Mouse (Mus musculus): ENCODE measurements around the gene Dnase1.
A peak's percentile ranks its signal among the peaks of the same experiment; 100 is the strongest.
"Not testable (repeated sequence)": the region's sequence is repeated elsewhere in the genome, so short reads cannot be mapped to it uniquely, and the experiment has no call there.

The Dnase1 gene

DNA sequence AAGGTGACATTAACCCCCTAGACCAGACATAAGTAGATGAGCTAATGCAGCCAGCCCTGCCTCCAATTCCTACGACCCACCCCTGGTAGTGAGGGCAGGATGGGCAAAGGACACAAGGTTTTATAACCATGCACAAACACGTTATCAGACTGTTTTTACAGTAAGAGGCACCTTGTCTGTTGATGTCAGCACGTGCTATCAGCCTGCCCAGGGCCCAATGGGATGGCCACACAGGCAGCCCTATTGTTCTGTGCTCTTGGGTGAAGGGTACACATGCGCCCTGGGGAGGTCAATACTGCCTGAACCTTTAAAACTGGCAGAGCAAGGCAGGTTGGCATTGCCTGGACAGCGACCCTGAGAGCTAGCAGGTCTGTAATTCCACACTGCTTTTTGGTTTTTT, at the start of gene Dnase1:
Dnase1 (plus strand) TSS at position 136 of the 400 bp plus-strand sequence.
- DNase-seq (ENCODE audit: low read depth, low spot score): no peak

DNA sequence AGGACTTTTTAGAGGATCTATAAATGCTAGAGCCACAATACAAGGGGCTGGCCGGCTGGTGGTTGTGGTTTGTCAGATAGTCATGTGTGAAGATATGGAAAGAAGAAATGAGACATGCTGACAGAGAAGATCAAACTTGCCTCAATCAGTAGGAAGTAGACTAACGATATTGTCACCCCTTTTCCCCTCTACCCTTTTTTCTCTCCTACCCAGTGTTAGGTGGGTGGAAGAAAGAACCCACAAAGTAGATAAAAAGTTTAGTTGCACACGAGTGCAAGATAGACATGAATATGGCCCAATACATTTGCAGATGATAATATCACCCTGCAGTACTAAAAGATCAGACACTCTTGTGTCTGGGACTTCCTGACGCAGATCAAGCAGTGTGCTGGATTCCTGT, 48.3 kb upstream of the Dnase1 start:
- DNase-seq (ENCODE audit: low read depth, low spot score): peak; percentile 13

DNA sequence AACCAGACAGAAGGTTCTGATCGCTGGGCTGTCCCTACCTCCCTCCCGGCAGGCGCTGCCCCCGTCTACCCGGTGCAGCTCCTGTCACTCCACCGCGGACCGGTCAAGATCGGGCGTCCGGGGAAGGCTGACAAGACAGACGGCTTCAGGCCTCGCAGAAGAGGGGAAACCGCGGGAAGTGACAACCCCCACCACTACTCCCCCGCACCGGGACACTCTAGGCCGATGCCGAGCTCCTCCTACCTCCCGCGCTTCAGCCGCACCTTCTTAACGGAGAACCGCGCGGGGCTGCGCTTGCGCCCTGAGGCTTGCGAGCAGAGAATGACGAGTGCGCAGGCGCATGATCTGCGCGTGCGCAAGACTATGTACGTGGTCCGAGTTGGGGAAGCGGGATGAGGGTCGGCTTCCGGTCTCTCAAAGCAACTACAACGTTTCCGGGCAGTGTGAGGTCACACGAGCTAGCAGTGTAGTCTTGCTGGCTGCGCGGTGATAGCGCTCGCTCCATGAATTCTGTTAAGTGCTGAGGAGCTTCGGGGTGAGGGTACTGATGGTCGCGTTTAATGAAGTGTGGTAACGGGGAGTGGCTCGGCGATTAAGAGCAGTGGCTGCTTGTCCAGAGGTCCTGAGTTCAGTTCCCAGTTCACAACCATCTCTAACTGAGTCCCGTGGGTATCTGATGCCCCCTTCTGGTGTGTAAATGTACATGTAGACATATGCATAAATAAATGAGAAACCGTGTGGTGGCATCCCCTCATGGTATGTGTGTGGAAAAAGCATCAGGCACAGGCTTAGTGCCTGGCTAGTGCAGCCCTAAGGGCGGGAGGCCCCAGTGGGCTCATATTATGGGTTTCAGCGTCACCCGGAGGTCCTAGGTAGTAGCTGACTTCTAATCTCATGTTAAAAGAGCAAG, 33.0 kb upstream of the Dnase1 start, which contains the start of gene Slx4:
Slx4 (minus strand) TSS at position 282 of the 910 bp plus-strand sequence.
- peak; percentile 98 for DNase-seq (ENCODE audit: low read depth, low spot score)

DNA sequence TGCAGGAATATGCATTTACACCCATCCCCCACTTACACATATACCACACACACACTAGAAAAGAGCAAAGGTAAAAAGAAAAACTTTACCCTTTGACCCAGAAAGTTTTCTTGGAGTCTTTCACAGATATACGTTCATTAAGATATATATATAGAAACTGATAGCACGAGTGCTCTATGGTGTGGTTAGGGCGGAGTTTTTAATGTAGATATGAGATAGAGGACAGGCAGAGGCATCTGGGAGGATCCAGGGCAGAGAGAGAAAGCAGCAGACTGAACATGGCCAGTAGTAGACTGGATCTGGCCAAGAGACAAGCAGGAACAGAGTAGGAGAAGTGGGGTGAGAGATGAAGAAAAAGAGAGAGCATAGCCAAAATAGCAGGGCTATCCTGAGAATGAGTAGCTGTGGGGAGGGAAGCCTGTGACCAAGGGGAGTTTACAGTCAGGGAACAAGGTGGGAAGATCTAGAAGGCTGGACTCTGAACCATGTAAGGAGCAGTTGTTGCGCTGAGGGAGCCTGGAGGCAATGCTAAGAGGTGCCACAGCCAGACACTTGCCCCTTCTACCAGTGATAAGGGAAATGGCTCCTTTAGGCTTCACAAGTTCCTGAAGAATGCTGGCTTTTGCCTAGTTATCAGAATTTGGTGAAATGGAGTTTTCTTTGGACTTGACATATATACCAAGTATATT, 23.7 kb upstream of the Dnase1 start:
- no peak for DNase-seq (ENCODE audit: low read depth, low spot score)

DNA sequence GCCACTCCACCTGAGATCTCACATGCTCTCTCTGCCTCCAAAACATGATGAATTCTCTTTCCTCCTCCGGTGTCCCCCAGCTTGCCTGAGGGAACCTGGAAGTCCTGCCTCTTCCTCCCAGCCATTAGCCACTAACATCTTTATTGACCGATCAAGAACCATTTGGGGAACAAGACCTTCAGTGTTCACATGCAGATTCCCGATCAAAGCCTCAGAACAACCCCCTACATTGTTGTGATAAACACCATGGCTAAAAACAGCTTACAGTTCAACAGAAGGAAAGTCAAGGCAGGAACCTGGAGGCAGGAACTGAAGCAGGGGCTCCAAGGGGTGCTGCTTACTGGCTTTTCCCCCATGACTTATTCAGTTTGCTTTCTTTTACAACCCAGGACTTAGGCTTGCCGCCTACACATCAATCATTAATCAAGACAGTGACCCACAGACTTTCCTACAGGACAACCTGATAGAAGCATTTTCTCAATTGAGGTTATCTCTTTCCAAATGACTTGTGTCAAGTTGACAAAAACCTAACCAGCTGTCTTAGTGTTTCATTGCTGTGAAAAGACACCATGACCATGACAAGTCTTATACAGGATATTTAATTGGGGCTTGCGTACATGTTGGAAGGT, 22.6 kb upstream of the Dnase1 start:
- DNase-seq (ENCODE audit: low read depth, low spot score): no peak

DNA sequence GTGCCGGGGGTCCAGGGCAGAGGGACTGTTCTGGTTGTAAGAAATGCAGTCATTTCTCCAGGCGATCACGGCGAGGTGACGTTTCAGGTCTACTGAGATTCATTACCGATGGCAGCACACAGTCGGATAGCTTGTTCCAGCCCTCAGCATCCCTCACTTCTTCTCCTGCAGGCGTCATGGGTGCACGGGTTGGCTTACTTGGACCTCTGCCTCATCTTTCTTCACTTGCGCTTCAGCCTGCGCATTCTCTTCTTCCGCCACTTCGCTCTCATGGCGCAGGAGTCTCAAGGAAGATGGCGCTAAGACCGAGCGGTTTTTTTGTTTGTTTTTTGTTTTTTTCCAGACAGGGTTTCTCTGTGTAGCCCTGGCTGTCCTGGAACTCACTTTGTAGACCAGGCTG, 20.0 kb upstream of the Dnase1 start:
- not testable (repeated sequence) for DNase-seq (ENCODE audit: low read depth, low spot score)

DNA sequence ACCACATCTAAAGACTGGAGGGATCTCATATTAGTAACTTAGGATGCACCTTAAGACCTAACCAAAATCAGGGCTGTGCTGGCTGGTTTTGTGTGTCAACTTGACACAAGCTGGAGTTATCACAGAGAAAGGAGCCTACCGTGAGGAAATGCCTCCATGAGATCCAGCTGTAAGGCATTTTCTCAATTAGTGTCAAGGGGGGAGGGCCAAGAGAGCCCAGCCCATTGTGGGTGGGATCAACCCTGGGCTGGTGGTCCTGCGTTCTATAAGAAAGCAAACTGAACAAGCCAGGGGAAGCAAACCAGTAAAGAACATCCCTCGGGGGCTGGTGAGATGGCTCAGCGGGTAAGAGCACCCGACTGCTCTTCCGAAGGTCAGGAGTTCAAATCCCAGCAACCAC, 19.3 kb upstream of the Dnase1 start:
- not testable (repeated sequence) for DNase-seq (ENCODE audit: low read depth, low spot score)

DNA sequence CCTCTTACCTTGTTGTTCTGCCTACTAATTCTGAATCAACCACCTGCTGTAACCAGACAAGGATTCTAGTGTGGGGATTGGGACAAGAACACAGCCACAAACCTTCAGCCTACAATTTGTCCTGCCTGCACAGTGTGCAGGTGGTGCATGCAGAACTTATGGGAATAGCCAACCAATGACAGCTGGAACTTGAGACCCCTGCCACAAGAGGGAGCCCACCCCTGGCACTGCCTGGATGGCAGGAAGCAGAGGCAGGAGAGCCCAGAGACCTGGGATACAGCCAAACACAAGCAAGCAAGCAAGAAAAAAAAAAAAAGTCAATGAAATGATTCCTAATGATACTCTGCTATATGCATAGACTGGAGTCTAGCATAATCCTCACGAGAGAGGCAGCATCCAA, 15.5 kb upstream of the Dnase1 start:
- no peak for DNase-seq (ENCODE audit: low read depth, low spot score)

DNA sequence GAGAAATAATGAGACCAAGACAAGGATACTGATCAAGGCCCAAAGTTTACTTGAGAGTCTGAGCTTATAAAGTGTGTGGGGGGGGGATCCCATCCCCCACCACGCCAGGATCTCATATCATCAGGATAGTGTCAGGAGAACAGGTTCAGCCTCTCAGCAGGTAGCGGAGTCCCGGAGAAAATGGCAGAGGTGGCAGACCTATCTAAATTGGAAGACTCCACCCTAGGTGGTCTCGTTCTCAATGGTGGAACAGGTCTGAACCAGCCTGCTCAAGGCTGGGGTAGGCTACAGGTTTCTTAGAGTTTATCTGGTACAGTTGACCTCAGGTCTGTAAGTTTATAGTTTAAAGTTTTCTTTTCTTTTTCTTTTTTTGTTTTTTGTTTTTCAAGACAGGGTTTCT, 14.0 kb upstream of the Dnase1 start:
- no peak for DNase-seq (ENCODE audit: low read depth, low spot score)

DNA sequence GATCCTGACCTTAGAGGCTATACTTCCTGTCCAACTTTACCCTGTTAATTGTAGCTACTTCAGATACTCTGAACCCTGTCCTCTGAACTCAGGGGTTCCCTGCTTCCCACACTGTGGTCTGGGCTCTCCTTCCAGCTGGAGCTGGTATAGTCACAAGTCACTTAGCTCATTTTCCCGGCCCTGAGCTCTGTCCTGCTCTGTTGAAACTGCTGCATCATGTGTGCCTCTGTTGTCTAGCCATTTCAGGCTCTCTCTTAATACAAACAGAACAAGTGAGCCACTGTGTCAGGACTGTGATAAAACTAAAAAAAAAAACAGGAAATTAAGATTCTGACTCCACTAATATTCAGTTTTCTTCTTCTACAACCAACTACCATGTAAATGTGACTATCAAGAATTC, 10.1 kb upstream of the Dnase1 start:
- no peak for DNase-seq (ENCODE audit: low read depth, low spot score)

DNA sequence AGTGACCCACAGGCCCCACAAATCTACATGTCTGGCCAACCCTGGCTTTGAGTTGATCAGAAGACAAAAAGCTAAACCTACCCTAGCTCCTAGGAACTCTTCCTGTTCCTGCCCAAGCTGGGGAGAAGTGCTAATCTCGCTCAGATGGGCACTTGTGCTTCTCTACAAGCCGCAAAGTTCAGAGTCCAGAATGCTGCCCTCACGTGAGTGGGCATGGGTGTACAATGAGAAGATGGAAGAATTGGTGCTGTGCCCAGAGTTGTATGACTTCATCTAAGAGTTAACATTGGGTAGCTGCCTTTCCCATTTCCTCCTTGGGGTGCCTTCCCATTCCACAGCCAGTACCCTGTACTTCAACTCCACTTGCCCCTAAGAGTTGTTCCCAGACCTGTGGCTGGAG, 9.5 kb upstream of the Dnase1 start:
- no peak for DNase-seq (ENCODE audit: low read depth, low spot score)

DNA sequence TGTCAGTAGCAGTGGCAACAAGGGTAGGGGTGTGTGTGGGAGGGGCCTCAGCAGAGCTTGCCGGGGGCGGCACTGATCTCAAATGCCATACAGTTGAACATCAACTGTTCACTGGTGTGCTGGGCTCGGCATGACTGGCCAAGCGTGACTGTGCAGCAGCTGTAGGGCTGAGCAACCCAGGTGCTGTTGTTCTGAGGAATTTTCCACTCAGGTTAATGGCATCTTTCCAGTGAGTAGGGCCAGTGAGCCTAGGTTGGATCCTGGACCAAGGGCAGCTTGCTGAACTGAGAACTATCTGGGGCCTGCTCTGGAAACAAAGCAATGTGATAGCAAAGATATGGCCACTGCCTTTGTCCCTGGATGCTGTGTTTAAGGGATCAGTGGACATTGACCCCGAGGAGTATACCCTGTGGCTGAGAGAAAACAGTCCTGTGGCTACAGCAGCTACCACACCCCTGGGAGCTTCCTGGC, 7.3 kb upstream of the Dnase1 start:
- no peak for DNase-seq (ENCODE audit: low read depth, low spot score)

DNA sequence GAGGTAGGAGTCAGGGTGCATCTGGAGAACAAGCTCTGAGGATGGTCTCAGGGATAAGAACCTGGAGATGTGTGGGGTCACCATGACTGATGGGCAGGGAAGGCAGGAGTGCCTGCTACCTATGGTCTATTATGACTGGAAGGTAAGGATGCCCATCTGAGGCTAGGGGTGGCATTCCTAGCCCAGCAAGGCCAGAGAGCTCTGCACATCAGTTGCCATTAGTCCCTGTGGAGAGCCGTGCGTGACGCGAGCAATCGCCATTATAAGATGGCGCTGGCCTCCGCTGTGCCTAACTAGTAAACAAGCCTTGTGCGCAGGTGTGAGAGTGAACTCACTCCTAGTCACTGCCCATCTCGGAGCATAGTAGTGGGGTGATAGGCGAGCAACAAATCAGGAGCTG, 6.2 kb upstream of the Dnase1 start:
- no peak for DNase-seq (ENCODE audit: low read depth, low spot score)

DNA sequence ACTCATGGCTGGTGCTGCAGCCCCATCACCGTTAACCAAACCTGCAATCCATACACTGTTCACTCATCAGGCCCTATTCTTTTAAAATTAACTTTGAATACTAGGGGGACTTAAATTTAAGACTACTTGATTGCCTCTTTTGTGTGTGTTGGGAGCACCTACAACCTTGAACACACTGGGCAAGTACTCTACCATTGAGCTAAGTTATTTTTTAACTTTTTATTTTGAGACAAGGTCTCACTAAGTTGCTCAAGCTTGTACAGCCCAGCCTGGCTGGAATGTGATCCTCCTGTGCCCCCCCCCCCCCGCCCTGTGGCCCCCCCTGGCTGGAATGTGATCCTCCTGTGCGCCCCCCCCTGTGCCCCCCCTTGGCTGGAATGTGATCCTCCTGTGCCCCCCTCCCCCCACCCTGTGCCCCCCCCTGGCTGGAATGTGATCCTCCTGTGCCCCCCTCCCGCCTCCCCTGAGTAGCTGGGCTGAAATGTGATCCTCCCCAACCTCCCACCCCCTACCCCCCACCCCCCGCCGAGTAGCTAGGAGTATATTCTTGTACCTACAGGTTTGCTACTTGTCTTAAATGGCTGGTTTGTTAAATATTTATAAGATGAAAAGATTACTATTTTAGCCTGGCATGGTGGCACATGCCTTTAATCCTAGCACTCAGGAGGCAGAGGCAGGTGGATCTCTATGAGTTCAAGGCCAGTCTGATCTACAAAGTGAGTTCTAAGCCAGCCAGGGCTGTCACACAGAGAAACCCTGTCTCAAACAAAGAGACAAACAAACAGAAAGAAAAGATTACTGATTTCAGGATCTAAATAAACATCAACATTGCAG, 5.1 kb upstream of the Dnase1 start:
- no peak for DNase-seq (ENCODE audit: low read depth, low spot score)

DNA sequence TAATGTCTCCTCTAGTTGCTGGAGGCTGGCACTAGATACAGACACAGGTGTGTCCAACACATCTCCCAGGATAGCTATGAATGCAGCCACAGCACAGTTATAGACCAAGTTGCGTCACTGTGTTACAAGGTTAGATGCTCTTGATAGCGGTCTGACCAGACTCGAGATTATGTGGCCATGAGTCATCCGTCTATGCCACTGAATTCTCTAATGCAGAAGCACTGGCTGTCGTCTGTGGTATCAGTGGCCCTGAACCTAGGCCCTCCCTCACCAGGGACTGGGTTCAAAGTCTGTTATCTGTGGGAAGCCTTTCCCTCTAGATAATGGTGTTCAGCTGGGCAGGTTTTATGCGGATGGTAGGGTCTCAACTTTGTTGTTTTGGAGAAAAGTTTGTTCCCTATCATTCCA, 4.4 kb upstream of the Dnase1 start:
- DNase-seq (ENCODE audit: low read depth, low spot score): no peak

DNA sequence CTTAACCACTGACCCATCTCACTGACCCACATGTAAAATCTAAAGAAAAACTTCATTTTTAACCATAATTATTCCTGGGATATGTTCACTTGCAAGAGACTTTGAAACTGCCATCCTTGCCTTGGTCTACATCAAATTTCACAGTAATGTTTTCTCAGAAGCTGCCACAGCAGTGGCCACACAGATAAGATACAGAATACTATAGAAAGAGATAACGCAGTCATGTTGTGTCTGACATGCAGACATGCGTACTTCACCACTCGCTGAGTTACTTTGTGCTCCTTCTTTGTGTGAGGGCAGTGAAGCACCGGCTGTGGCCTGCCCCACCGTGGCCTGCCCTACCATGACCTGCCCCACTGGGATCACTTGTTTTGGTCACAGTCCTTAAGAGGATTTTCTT, 2.8 kb upstream of the Dnase1 start:
- no peak for DNase-seq (ENCODE audit: low read depth, low spot score)

DNA sequence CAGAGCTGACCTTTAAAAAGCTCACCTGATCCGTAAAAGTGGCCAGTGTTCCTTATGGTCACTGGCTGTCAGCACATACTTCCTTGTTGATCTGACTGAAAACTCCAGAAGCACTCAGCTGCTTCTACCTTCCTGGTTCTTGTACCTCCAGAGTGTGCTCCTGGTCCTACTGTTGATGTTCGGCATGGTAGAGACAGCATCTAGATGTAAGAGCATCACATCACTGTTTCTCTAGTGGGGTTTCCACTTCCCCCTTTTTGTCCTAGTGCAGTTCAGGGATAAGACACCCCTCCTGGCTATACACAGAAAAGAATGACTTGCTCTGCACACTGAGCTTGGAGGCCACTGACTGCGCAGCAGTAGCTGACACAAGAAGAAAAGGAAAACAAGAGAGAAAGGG, 2.3 kb upstream of the Dnase1 start:
- DNase-seq (ENCODE audit: low read depth, low spot score): no peak

DNA sequence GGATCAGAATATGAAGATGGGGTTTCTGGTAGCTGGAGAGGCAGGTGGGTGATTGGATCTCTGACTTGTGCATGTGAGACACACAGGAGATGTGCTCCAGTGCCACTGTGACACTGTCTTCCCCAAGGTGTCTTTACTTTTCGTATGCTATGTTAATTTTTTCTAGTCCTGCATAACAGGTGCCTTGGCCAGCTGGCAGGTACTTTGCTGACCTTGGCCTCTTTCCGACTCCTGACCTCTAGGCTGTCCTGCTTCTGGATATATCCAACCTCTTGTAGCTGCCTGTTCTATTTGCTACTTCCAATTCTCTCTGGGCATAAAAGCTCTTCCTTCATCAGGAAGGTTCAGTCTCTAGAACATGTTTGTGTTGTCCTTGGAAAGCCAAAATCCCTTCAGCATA, 1.2 kb upstream of the Dnase1 start:
- no peak for DNase-seq (ENCODE audit: low read depth, low spot score)

DNA sequence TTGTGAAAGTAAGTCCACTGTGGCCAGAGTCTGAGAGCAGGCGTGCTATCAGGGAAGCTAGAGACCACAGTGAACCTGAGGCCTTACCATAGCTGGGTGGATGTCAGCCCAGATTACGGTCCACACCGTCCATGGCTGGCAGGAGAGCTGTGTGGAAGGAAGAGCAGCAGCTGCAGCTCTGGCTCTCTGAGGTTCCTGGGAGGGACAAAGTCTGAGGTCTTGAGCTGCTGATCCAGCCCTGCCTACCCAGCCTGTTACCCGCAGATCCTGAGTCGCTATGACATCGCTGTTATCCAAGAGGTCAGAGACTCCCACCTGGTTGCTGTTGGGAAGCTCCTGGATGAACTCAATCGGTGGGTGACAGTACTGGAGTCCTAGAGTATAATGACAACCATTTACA, 948 bp downstream of the Dnase1 start:
- DNase-seq (ENCODE audit: low read depth, low spot score): no peak

DNA sequence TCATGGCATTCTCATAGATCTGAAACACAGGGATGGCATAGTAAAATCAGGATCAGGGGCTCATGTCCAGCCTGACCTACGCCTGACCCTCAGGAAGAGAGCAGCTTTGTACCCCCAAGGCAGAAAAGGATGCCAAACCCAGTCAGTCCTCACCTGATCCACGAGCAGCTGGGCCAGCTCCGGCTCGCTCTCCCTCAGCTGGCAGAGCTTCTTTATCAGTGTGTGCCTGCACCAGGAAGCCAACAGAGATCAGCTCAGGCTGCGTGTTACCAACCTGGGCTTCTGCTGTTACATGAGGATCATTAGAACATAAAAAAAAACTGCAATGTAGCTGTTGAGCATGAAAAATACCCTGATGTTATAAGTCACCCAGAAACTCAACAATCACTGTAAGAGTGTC, 3.5 kb downstream of the Dnase1 start:
- no peak for DNase-seq (ENCODE audit: low read depth, low spot score)

DNA sequence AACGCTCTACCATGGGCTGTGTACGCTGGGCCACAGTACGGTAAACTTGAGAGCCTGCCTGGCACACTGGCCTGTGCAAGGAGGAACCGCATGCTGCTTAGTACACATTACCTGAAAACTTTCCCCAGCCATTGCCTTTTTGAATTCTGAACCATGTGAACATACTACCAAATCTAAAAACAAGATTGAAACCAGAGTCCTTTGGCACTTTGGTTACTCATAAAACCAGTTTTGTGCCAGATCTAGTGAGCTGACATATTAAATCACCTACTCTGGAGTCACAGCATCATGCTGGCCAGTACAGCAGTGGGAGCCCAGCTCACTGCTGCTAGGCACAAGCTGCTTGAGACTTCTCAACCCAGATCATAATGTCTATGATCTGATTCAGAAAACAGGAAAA, 4.9 kb downstream of the Dnase1 start:
- no peak for DNase-seq (ENCODE audit: low read depth, low spot score)

DNA sequence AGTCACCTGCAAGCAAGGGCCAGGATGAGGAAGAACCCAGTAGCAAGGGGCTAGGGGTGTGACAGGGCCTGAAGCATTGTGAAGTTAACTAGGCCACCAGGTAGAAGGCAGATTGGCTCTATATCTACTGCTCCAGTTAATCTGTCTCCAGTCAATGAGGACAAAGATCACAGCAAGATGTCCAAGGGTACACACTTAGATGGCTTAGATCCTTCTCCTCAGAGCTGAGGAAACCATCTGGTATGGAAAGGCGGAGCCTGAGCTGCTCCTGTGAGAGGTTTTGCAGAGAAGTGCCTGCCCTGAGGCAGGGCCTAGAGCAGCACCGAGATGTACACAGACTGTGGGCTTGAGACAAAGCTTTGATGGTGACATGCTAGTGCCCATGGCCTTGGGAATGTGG, 7.4 kb downstream of the Dnase1 start:
- DNase-seq (ENCODE audit: low read depth, low spot score): no peak

All from CD4-positive, CD25-positive, alpha-beta regulatory T cell, adult 2 months (primary cell).